8 mouse cellular contexts compared by ENCODE assay signal in genomic region chr11:77490451-77490850, GRCm38 (mm10). TPM values are rescaled to one million over a fixed set of nuclear protein-coding genes. Genes with fewer than 3 reads are reported as not detected.
DNase-seq lines count a peak whose midpoint lies in the region; ATAC-seq and TF ChIP-seq lines count a peak whose summit lies in the region.

No protein-coding gene starts in this region.

- WGBS in heart, adult 2 months, result 76% methylated on average over 6 of the region's 6 CpGs
- 69% methylated on average over 6 of the region's 6 CpGs for WGBS in forebrain, embryonic 13.5 days
- WGBS in limb, embryonic 15.5 days, result 74% methylated on average over 6 of the region's 6 CpGs

- H3ac ChIP-seq in C2C12 (ENCODE audit: control insufficient read depth, insufficient read length, low read depth), result no peak overlapping the region

- intact Hi-C loops in heart, adult 2 months (cut with DNase I), result loop anchor here (5.0 to 10.0 kb wide), 3 partner anchors 117 to 314 kb away; partner anchors contain the start of genes Ssh2 and Taok1

- ATAC-seq in forebrain, embryonic 13.5 days, result no peak
- ATAC-seq in limb, embryonic 15.5 days (ENCODE audit: insufficient number of reproducible peaks, low FRiP score, low TSS enrichment, low read depth), result no peak

- peaks cover 59% of the 10 kb centered on the region for H3K79me3 ChIP-seq in C2C12 (ENCODE audit: low read depth)

- peaks cover 5% of the 10 kb centered on the region for H3K79me2 ChIP-seq in heart, adult 2 months (replicated peaks; ENCODE audit: control insufficient read depth, insufficient read depth, low read length)
- H3K79me2 ChIP-seq in C2C12 (ENCODE audit: control insufficient read depth, insufficient read depth), result peaks cover 71% of the 10 kb centered on the region

- H3K4me1 ChIP-seq in heart, adult 2 months (ENCODE audit: control insufficient read depth, insufficient read depth, low read length), result peaks cover 12% of the 10 kb centered on the region
- H3K4me1 ChIP-seq in forebrain, embryonic 13.5 days, result peaks cover 83% of the 10 kb centered on the region
- peaks cover 88% of the 10 kb centered on the region for H3K4me1 ChIP-seq in limb, embryonic 15.5 days

- peak overlapping the region; percentile 99 for H3K4me2 ChIP-seq in forebrain, embryonic 13.5 days
- H3K4me2 ChIP-seq in limb, embryonic 15.5 days, result peak overlapping the region; percentile 91

- H3K4me3 ChIP-seq in heart, adult 2 months, result no peak overlapping the region; the same call in 1 of the 2 replicates
- H3K4me3 ChIP-seq in C2C12 (ENCODE audit: insufficient read depth, poor library complexity, severe bottlenecking), result peak overlapping the region; percentile 83
- H3K4me3 ChIP-seq in forebrain, embryonic 13.5 days, result peak overlapping the region; percentile 96
- peak overlapping the region; percentile 83; the same call in 1 of the 2 replicates for H3K4me3 ChIP-seq in limb, embryonic 15.5 days

- no peaks in the 10 kb centered on the region for H3K9me3 ChIP-seq in forebrain, embryonic 13.5 days (replicated peaks)
- no peaks in the 10 kb centered on the region for H3K9me3 ChIP-seq in limb, embryonic 15.5 days

- TF ChIP-seq CTCF in heart, adult 2 months (IDR thresholded peaks at IDR 0.05), result no peak
- no peak for TF ChIP-seq CTCF in C2C12 (IDR thresholded peaks at IDR 0.05; ENCODE audit: control insufficient read depth, insufficient read depth, insufficient read length)

- H3K27ac ChIP-seq in heart, adult 2 months, result peak overlapping the region; percentile 96; the same call in 1 of the 2 replicates
- peak overlapping the region; percentile 92; the same call in 1 of the 2 replicates for H3K27ac ChIP-seq in forebrain, embryonic 13.5 days
- H3K27ac ChIP-seq in limb, embryonic 15.5 days, result peak overlapping the region; percentile 93

- no peaks in the 10 kb centered on the region; the same call in 1 of the 2 replicates for H3K36me3 ChIP-seq in heart, adult 2 months (ENCODE audit: control insufficient read depth, insufficient read depth, low read length)
- no peaks in the 10 kb centered on the region for H3K36me3 ChIP-seq in C2C12 (ENCODE audit: control insufficient read depth, insufficient read depth)
- no peaks in the 10 kb centered on the region for H3K36me3 ChIP-seq in forebrain, embryonic 13.5 days (ENCODE audit: poor library complexity, severe bottlenecking)
- H3K36me3 ChIP-seq in limb, embryonic 15.5 days, result no peaks in the 10 kb centered on the region

- no peak for TF ChIP-seq POLR2A in heart, adult 2 months (IDR thresholded peaks at IDR 0.05; ENCODE audit: insufficient read depth, low read depth, low read length)

- no peak overlapping the region for H3K9ac ChIP-seq in heart, adult 2 months (ENCODE audit: low read depth, low read length)
- peak overlapping the region; percentile 98; the same call in 1 of the 2 replicates for H3K9ac ChIP-seq in forebrain, embryonic 13.5 days
- no peak overlapping the region for H3K9ac ChIP-seq in limb, embryonic 15.5 days

- no peak for TF ChIP-seq EP300 in heart, adult 2 months (IDR thresholded peaks at IDR 0.05; ENCODE audit: insufficient read depth, low read depth, low read length)

- no peaks in the 10 kb centered on the region for H3K27me3 ChIP-seq in heart, adult 2 months (ENCODE audit: control insufficient read depth, insufficient read depth, low read length)
- H3K27me3 ChIP-seq in C2C12 (ENCODE audit: control insufficient read depth, insufficient read depth, insufficient read length), result no peaks in the 10 kb centered on the region
- H3K27me3 ChIP-seq in forebrain, embryonic 13.5 days, result no peaks in the 10 kb centered on the region
- no peaks in the 10 kb centered on the region for H3K27me3 ChIP-seq in limb, embryonic 15.5 days

- no peak for DNase-seq in heart, adult 2 months
- no peak for DNase-seq in heart, postnatal 4 days
- DNase-seq in urinary bladder, postnatal 10 days (ENCODE audit: low spot score), result no peak
- no peak for DNase-seq in layer of hippocampus, postnatal 25 days (ENCODE audit: extremely low spot score in 1 of 2, low spot score in 1 of 2)
- no peak for DNase-seq in adrenal gland, postnatal 10 days

TF ChIP-seq in C2C12, 6 proteins besides CTCF, POLR2A, EP300 and RAD21:
- TF ChIP-seq MYOG (IDR thresholded peaks at IDR 0.05; ENCODE audit: control insufficient read depth, extremely low read depth, insufficient read length) (no peak), MYOD1 (IDR thresholded peaks at IDR 0.05; ENCODE audit: control insufficient read depth, insufficient read length, low read depth) (peak; percentile 12)

RNA-seq across cellular contexts. Expression of gene Ankrd13b, which starts 1.0 kb away (rescaled TPM):
- 10 to 100 TPM in 1 of 2 experiments, 1 to 10 TPM in 1; 9.2 to 10.6 TPM for total RNA-seq in heart, adult 2 months (2021)
- polyA plus RNA-seq in heart, adult 2 months (2012; rRNA removed), result 19.4 and 20.3 TPM in 2 replicates
- total RNA-seq in heart, postnatal 4 days (2021), result 10 to 100 TPM; 17.3 to 17.4 TPM
- polyA plus RNA-seq in C2C12 (2012; fragmentation: generic; extraction: Trizol), result 64.3 TPM
- 18.0 and 18.7 TPM in 2 replicates for polyA plus RNA-seq in forebrain, embryonic 13.5 days (2015; fragmentation: Nextera tagmentation; extraction: Ambion mirVana)
- 5.0 and 7.2 TPM in 2 replicates for polyA plus RNA-seq in limb, embryonic 15.5 days (2015; fragmentation: Nextera tagmentation; extraction: Ambion mirVana)
- total RNA-seq in layer of hippocampus, postnatal 25 days (2021), result 10 to 100 TPM; 87.3 to 93.8 TPM
- 10 to 100 TPM in 1 of 2 experiments, 1 to 10 TPM in 1; 8.3 to 13.4 TPM for total RNA-seq in adrenal gland, postnatal 10 days (2021)

RNA-seq across cellular contexts. Expression of gene Git1, which starts 2.9 kb away (rescaled TPM):
- 10 to 100 TPM; 53.3 to 59.4 TPM for total RNA-seq in heart, adult 2 months (2021)
- polyA plus RNA-seq in heart, adult 2 months (2012; rRNA removed), result 52.3 and 54.0 TPM in 2 replicates
- 10 to 100 TPM; 76.8 to 81.0 TPM for total RNA-seq in heart, postnatal 4 days (2021)
- polyA plus RNA-seq in C2C12 (2012; fragmentation: generic; extraction: Trizol), result 56.7 TPM
- polyA plus RNA-seq in forebrain, embryonic 13.5 days (2015; fragmentation: Nextera tagmentation; extraction: Ambion mirVana), result 12.9 and 14.6 TPM in 2 replicates
- 9.1 and 10.8 TPM in 2 replicates for polyA plus RNA-seq in limb, embryonic 15.5 days (2015; fragmentation: Nextera tagmentation; extraction: Ambion mirVana)
- 100 to 1,000 TPM; 272 to 274 TPM for total RNA-seq in layer of hippocampus, postnatal 25 days (2021)
- 10 to 100 TPM; 49.7 to 57.8 TPM for total RNA-seq in adrenal gland, postnatal 10 days (2021)

RNA-seq across cellular contexts. Expression of gene Abhd15, which starts 24.5 kb away (rescaled TPM):
- total RNA-seq in heart, adult 2 months (2021), result 1 to 10 TPM; 2.4 to 2.9 TPM
- polyA plus RNA-seq in heart, adult 2 months (2012; rRNA removed), result 1.4 and 2.0 TPM in 2 replicates
- total RNA-seq in heart, postnatal 4 days (2021), result 1 to 10 TPM; 1.4 to 1.5 TPM
- 1.5 TPM for polyA plus RNA-seq in C2C12 (2012; fragmentation: generic; extraction: Trizol)
- 3.0 and 3.8 TPM in 2 replicates for polyA plus RNA-seq in forebrain, embryonic 13.5 days (2015; fragmentation: Nextera tagmentation; extraction: Ambion mirVana)
- polyA plus RNA-seq in limb, embryonic 15.5 days (2015; fragmentation: Nextera tagmentation; extraction: Ambion mirVana), result 2.7 and 3.0 TPM in 2 replicates
- 1 to 10 TPM; 1.4 to 1.6 TPM for total RNA-seq in layer of hippocampus, postnatal 25 days (2021)
- 10 to 100 TPM; 26.1 to 27.5 TPM for total RNA-seq in adrenal gland, postnatal 10 days (2021)

RNA-seq across cellular contexts. Expression of gene Trp53i13, which starts 25.3 kb away (rescaled TPM):
- 1 to 10 TPM; 8.3 to 9.8 TPM for total RNA-seq in heart, adult 2 months (2021)
- 13.5 and 14.2 TPM in 2 replicates for polyA plus RNA-seq in heart, adult 2 months (2012; rRNA removed)
- 10 to 100 TPM; 12.0 to 13.7 TPM for total RNA-seq in heart, postnatal 4 days (2021)
- polyA plus RNA-seq in C2C12 (2012; fragmentation: generic; extraction: Trizol), result 18.2 TPM
- polyA plus RNA-seq in forebrain, embryonic 13.5 days (2015; fragmentation: Nextera tagmentation; extraction: Ambion mirVana), result 19.7 and 20.9 TPM in 2 replicates
- polyA plus RNA-seq in limb, embryonic 15.5 days (2015; fragmentation: Nextera tagmentation; extraction: Ambion mirVana), result 62.5 and 69.8 TPM in 2 replicates
- 1 to 10 TPM; 4.9 to 6.2 TPM for total RNA-seq in layer of hippocampus, postnatal 25 days (2021)
- total RNA-seq in adrenal gland, postnatal 10 days (2021), result 10 to 100 TPM; 12.9 to 13.2 TPM

RNA-seq across cellular contexts. Expression of gene Coro6, which starts 28.2 kb away (rescaled TPM):
- 100 to 1,000 TPM; 207 to 213 TPM for total RNA-seq in heart, adult 2 months (2021)
- polyA plus RNA-seq in heart, adult 2 months (2012; rRNA removed), result 482 and 483 TPM in 2 replicates
- total RNA-seq in heart, postnatal 4 days (2021), result 100 to 1,000 TPM; 190 to 194 TPM
- polyA plus RNA-seq in C2C12 (2012; fragmentation: generic; extraction: Trizol), result 12.8 TPM
- 0.05 and 0.11 TPM in 2 replicates for polyA plus RNA-seq in forebrain, embryonic 13.5 days (2015; fragmentation: Nextera tagmentation; extraction: Ambion mirVana)
- 2.2 and 8.0 TPM in 2 replicates for polyA plus RNA-seq in limb, embryonic 15.5 days (2015; fragmentation: Nextera tagmentation; extraction: Ambion mirVana)
- 10 to 100 TPM; 10.1 to 16.6 TPM for total RNA-seq in layer of hippocampus, postnatal 25 days (2021)
- 10 to 100 TPM in 1 of 2 experiments, 1 to 10 TPM in 1; 5.4 to 24.8 TPM for total RNA-seq in adrenal gland, postnatal 10 days (2021)

Comparison
In these comparisons a context has a peak if more than half of its experiments do, and no peak if none do; other contexts are left out.
1. RNA of gene Ankrd13b, which starts 1.0 kb away (total RNA-seq): 87.3 to 93.8 TPM in layer of hippocampus, postnatal 25 days; 17.3 to 17.4 TPM in heart, postnatal 4 days, 8.3 to 13.4 TPM in adrenal gland, postnatal 10 days and 9.2 to 10.6 TPM in heart, adult 2 months; every median in the first group is over 4 times any median in the second.
2. RNA of gene Abhd15, which starts 24.5 kb away (total RNA-seq): 26.1 to 27.5 TPM in adrenal gland, postnatal 10 days; 2.4 to 2.9 TPM in heart, adult 2 months, 1.4 to 1.6 TPM in layer of hippocampus, postnatal 25 days and 1.4 to 1.5 TPM in heart, postnatal 4 days; every median in the first group is over 4 times any median in the second.
3. Peak in every context shown above with its lines, with median percentiles within 50 percentile points of each other: H3K27ac ChIP-seq.